Mouse (Mus musculus) G1E (cell line): ENCODE results near the gene Gtf2h3. TPM values are rescaled to one million over a fixed set of nuclear protein-coding genes. Genes with fewer than 3 reads are reported as not detected.

Experiments used
- ATAC-seq: 2 replicates; pipeline ENCODE4 v1.8.0; 2016; ENCODE audit warnings: mild to moderate bottlenecking; ENCODE audit not compliant: insufficient number of reproducible peaks, poor library complexity, low FRiP score, severe bottlenecking; ENCODE audit errors: extremely low read depth
- DNase-seq: peaks from one replicate; pipeline ENCODE4 v3.0.0; 2012; ENCODE audit warnings: low spot score
- H3K27me3 ChIP-seq: 2 replicates; pipeline ENCODE4 v1.6.1; 2012; ENCODE audit warnings: mild to moderate bottlenecking, low read length, inconsistent platforms; ENCODE audit not compliant: insufficient read depth
- H3K36me3 ChIP-seq: replicated peaks from 2 replicates; pipeline ENCODE3; 2012; ENCODE audit warnings: mild to moderate bottlenecking, inconsistent platforms
- H3K4me1 ChIP-seq: 2 replicates; pipeline ENCODE4 v1.6.1; 2012; ENCODE audit warnings: low read depth, low read length, inconsistent platforms, mixed read lengths; ENCODE audit not compliant: insufficient read depth
- H3K4me3 ChIP-seq: 2 replicates; pipeline ENCODE4 v1.5.1; 2012; ENCODE audit warnings: low read depth, mild to moderate bottlenecking, inconsistent platforms, low read length, moderate library complexity, mixed read lengths
- H3K9me3 ChIP-seq: replicated peaks from 2 replicates; pipeline ENCODE4 v1.6.1; 2012; ENCODE audit warnings: inconsistent platforms
- CTCF ChIP-seq: IDR thresholded peaks from 2 replicates; pipeline ENCODE4 v1.5.1; 2012; ENCODE audit warnings: low read depth, low read length, inconsistent platforms, mixed read lengths
- GATA1 ChIP-seq: IDR thresholded peaks from 2 replicates; pipeline ENCODE4 v1.6.1; 2012; ENCODE audit warnings: borderline replicate concordance, low read length, inconsistent platforms, mixed read lengths
- GATA2 ChIP-seq: IDR thresholded peaks from 2 replicates; pipeline ENCODE4 v1.6.1; 2012; ENCODE audit warnings: low read depth, low read length, inconsistent platforms, borderline replicate concordance
- POLR2AphosphoS5 ChIP-seq: IDR thresholded peaks from 2 replicates; pipeline ENCODE4 v1.6.1; 2012; ENCODE audit warnings: low read depth, low read length, inconsistent platforms; ENCODE audit not compliant: insufficient replicate concordance
- TAL1 ChIP-seq: conservative IDR thresholded peaks from 2 replicates; pipeline ENCODE4 v1.6.1; 2012; ENCODE audit warnings: low read depth, low read length, inconsistent platforms, mixed read lengths
- polyA plus RNA-seq: library from polyadenylated mRNA; stranded (reverse); fragments of >175 nt; gene quantifications from 2 replicates; pipeline ENCODE4 v1.2.3, GENCODE M21; 2012
- total RNA-seq, 2 experiments: library from RNA; stranded (forward) in 1 of 2; stranded (reverse) in 1 of 2; fragments of 200-1000 nt in 1 of 2; fragments of >200 nt in 1 of 2; fragmentation: Nextera tagmentation in 1 of 2; gene quantifications; 2 replicates each; pipeline ENCODE4 v1.2.3; 2014 to 2017

The Gtf2h3 gene
- total and polyA plus RNA-seq, 3 experiments = 8.2 to 88.9 (median 78.6) TPM

GRCm38 (mm10) chr5:124622890-124623289 is 44.0 kb downstream of the Gtf2h3 start:
- Histone ChIP-seq H3K9me3 (no peaks in the 10 kb centered on the region), H3K4me1 (peaks cover 2% of the 10 kb centered on the region), H3K27me3 (peaks cover 10% of the 10 kb centered on the region), H3K4me3 (no peak overlapping the region), H3K36me3 (no peaks in the 10 kb centered on the region)
- ATAC-seq = no peak
- no peak for DNase-seq
- TF ChIP-seq CTCF (no peak), TAL1 (no peak), POLR2AphosphoS5 (no peak), GATA1 (no peak), GATA2 (no peak)

- Histone ChIP-seq H3K4me3 (no peak overlapping the region), H3K9me3 (no peaks in the 10 kb centered on the region), H3K36me3 (no peaks in the 10 kb centered on the region), H3K4me1 (peaks cover 12% of the 10 kb centered on the region), H3K27me3 (peaks cover 10% of the 10 kb centered on the region)
- ATAC-seq (no peak), DNase-seq (no peak)
- TF ChIP-seq CTCF (no peak), GATA1 (no peak), TAL1 (no peak), POLR2AphosphoS5 (no peak), GATA2 (no peak)
These were observed 45.4 kb downstream of the Gtf2h3 start for GRCm38 (mm10) chr5:124624291-124624690.

GRCm38 (mm10) chr5:124628448-124629363 is 49.8 kb downstream of the Gtf2h3 start, which contains the start of gene Atp6v0a2:
Atp6v0a2 (plus strand) TSS chr5:124628576.
- peak; percentile 99 for DNase-seq
- peaks cover 26% of the 10 kb centered on the region for H3K4me1 ChIP-seq
- TF ChIP-seq TAL1 (no peak), CTCF (no peak), POLR2AphosphoS5 (no peak), GATA1 (no peak)

GRCm38 (mm10) chr5:124629641-124630040 is 50.7 kb downstream of the Gtf2h3 start:
- no peaks in the 10 kb centered on the region; the same call in 1 of the 2 replicates for H3K27me3 ChIP-seq
- peak overlapping the region; percentile 85 for H3K4me3 ChIP-seq
- H3K9me3 ChIP-seq = no peaks in the 10 kb centered on the region
- no peak for ATAC-seq
- peaks cover 37% of the 10 kb centered on the region for H3K36me3 ChIP-seq
- peaks cover 26% of the 10 kb centered on the region for H3K4me1 ChIP-seq
- no peak for DNase-seq
- TF ChIP-seq POLR2AphosphoS5 (no peak), CTCF (no peak), TAL1 (no peak), GATA2 (no peak), GATA1 (no peak)

More at GRCm38 (mm10) chr5:124628448-124629363, 49.8 kb downstream of the Gtf2h3 start, which contains the start of gene Atp6v0a2:
- Histone ChIP-seq H3K36me3 (peaks cover 30% of the 10 kb centered on the region), H3K4me3 (peak within 1 kb of the TSS; percentile 85), H3K27me3 (peaks cover 4% of the 10 kb centered on the region; the same call in 1 of the 2 replicates), H3K9me3 (no peaks in the 10 kb centered on the region)
- peak; percentile 96 for ATAC-seq

- Histone ChIP-seq H3K27me3 (no peaks in the 10 kb centered on the region), H3K4me3 (no peak overlapping the region), H3K36me3 (peaks cover 56% of the 10 kb centered on the region), H3K4me1 (peaks cover 26% of the 10 kb centered on the region), H3K9me3 (no peaks in the 10 kb centered on the region)
- no peak for TF ChIP-seq GATA2
- no peak for TF ChIP-seq POLR2AphosphoS5
- no peak for TF ChIP-seq GATA1
- TF ChIP-seq CTCF = no peak
- no peak for TF ChIP-seq TAL1
- no peak for DNase-seq
- no peak for ATAC-seq
These were observed 52.7 kb downstream of the Gtf2h3 start for GRCm38 (mm10) chr5:124631685-124632084.

- Histone ChIP-seq H3K36me3 (peaks cover 64% of the 10 kb centered on the region), H3K4me3 (no peak overlapping the region), H3K9me3 (no peaks in the 10 kb centered on the region), H3K4me1 (peaks cover 26% of the 10 kb centered on the region), H3K27me3 (no peaks in the 10 kb centered on the region)
- ATAC-seq = no peak
- no peak for TF ChIP-seq CTCF
- DNase-seq = no peak
These were observed 53.5 kb downstream of the Gtf2h3 start for GRCm38 (mm10) chr5:124632461-124632860.
